Mouse (Mus musculus) C2C12 (cell line): ENCODE data around the gene Lrba. TPM values are rescaled to one million over a fixed set of nuclear protein-coding genes. Genes with fewer than 3 reads are reported as not detected.

Experiments used
- H3K27me3 ChIP-seq: one replicate; pipeline ENCODE4 v1.6.1; 2011; ENCODE audit not compliant: control insufficient read depth, insufficient read depth, insufficient read length
- H3K36me3 ChIP-seq: one replicate; pipeline ENCODE4 v1.6.1; 2011; ENCODE audit not compliant: control insufficient read depth, insufficient read depth
- H3K4me3 ChIP-seq: one replicate; pipeline ENCODE4 v1.5.1; 2011; ENCODE audit warnings: mild to moderate bottlenecking, control low read depth; ENCODE audit not compliant: poor library complexity, insufficient read depth, severe bottlenecking
- H3K79me2 ChIP-seq: one replicate; pipeline ENCODE4 v1.6.1; 2011; ENCODE audit not compliant: control insufficient read depth, insufficient read depth
- H3K79me3 ChIP-seq: one replicate; pipeline ENCODE4 v1.6.1; 2011; ENCODE audit warnings: low read depth, control low read depth
- H3ac ChIP-seq: one replicate; pipeline ENCODE3; 2011; ENCODE audit warnings: low read depth; ENCODE audit not compliant: control insufficient read depth, insufficient read length
- CEBPB ChIP-seq: IDR thresholded peaks from one replicate; pipeline ENCODE4 v1.6.1; 2011; ENCODE audit warnings: low read depth, mild to moderate bottlenecking, control low read depth, moderate library complexity
- CTCF ChIP-seq: IDR thresholded peaks from one replicate; pipeline ENCODE4 v1.5.1; 2011; ENCODE audit not compliant: control insufficient read depth, insufficient read depth, insufficient read length
- FOSL1 ChIP-seq: IDR thresholded peaks from one replicate; pipeline ENCODE4 v1.8.0; 2011; ENCODE audit warnings: mild to moderate bottlenecking, low read length; ENCODE audit not compliant: poor library complexity, insufficient read depth, severe bottlenecking
- MAX ChIP-seq: IDR thresholded peaks from one replicate; pipeline ENCODE4 v1.6.1; 2011; ENCODE audit warnings: mild to moderate bottlenecking, control low read depth
- MYOD1 ChIP-seq: IDR thresholded peaks from one replicate; pipeline ENCODE4 v1.6.1; 2011; ENCODE audit warnings: low read depth; ENCODE audit not compliant: control insufficient read depth, insufficient read length
- MYOG ChIP-seq: IDR thresholded peaks from one replicate; pipeline ENCODE4 v1.6.1; 2011; ENCODE audit not compliant: control insufficient read depth, insufficient read length; ENCODE audit errors: extremely low read depth
- USF1 ChIP-seq: IDR thresholded peaks from one replicate; pipeline ENCODE4 v1.6.1; 2011; ENCODE audit warnings: low read depth, mild to moderate bottlenecking, control low read depth, moderate library complexity
- long read RNA-seq, 2 experiments: library from polyadenylated mRNA; unstranded; transcript quantifications; one replicate each; pipeline ENCODE4 v2.0.0; 2019 to 2020
- polyA plus RNA-seq: library from polyadenylated mRNA; unstranded; fragments of >200 nt; fragmentation: generic; extraction: Trizol; gene quantifications from one replicate; pipeline ENCODE4 v1.2.1, GENCODE M21; 2012; ENCODE audit warnings: missing spikeins

The Lrba gene
- 2.6 TPM for polyA plus RNA-seq
- long read RNA-seq, experiment 1, partial matches to known transcripts = 0 of 3 reads
- long read RNA-seq, experiment 1, other reads (novel, unspliced or antisense) = 3 of 3 reads
- long read RNA-seq, experiment 2, partial matches to known transcripts = 1 of 1 reads
- long read RNA-seq, experiment 2, other reads (novel, unspliced or antisense) = 0 of 1 reads

GRCm38 (mm10) chr3:86224564-86225421 is at the start of gene Lrba:
Gene Lrba, plus strand, starts transcription at chr3:86224680.
- H3K27me3 ChIP-seq = no peaks in the 10 kb centered on the region
- H3K36me3 ChIP-seq = no peaks in the 10 kb centered on the region
- TF ChIP-seq USF1 (no peak), CTCF (no peak), MYOG (no peak), MAX (no peak), FOSL1 (no peak), MYOD1 (no peak), CEBPB (no peak)
- H3K4me3 ChIP-seq = peak within 1 kb of the TSS; percentile 68
- H3K79me3 ChIP-seq = no peaks in the 10 kb centered on the region
- H3K79me2 ChIP-seq = no peaks in the 10 kb centered on the region
- H3ac ChIP-seq = peak within 1 kb of the TSS; percentile 71

- Histone ChIP-seq H3K27me3 (no peaks in the 10 kb centered on the region), H3ac (no peak overlapping the region), H3K4me3 (no peak overlapping the region), H3K36me3 (no peaks in the 10 kb centered on the region), H3K79me2 (no peaks in the 10 kb centered on the region), H3K79me3 (no peaks in the 10 kb centered on the region)
- TF ChIP-seq CTCF = no peak
- no peak for TF ChIP-seq MAX
- no peak for TF ChIP-seq FOSL1
- no peak for TF ChIP-seq MYOD1
- TF ChIP-seq USF1 = no peak
Measured at GRCm38 (mm10) chr3:86179714-86180113, 44.8 kb upstream of the Lrba start.

GRCm38 (mm10) chr3:86181107-86181506 is 43.4 kb upstream of the Lrba start:
- Histone ChIP-seq H3K36me3 (no peaks in the 10 kb centered on the region), H3K79me2 (no peaks in the 10 kb centered on the region), H3K79me3 (no peaks in the 10 kb centered on the region), H3ac (no peak overlapping the region), H3K27me3 (no peaks in the 10 kb centered on the region), H3K4me3 (no peak overlapping the region)
- no peak for TF ChIP-seq CEBPB
- TF ChIP-seq FOSL1 = no peak
- TF ChIP-seq MAX = no peak
- TF ChIP-seq MYOD1 = peak; percentile 67

GRCm38 (mm10) chr3:86184546-86184945 is 39.9 kb upstream of the Lrba start:
- Histone ChIP-seq H3K36me3 (no peaks in the 10 kb centered on the region), H3K79me3 (no peaks in the 10 kb centered on the region), H3K27me3 (no peaks in the 10 kb centered on the region), H3K79me2 (no peaks in the 10 kb centered on the region), H3ac (no peak overlapping the region), H3K4me3 (no peak overlapping the region)
- TF ChIP-seq FOSL1 = no peak
- no peak for TF ChIP-seq CEBPB
- TF ChIP-seq MYOD1 = no peak
- TF ChIP-seq MAX = no peak
- no peak for TF ChIP-seq USF1
- TF ChIP-seq MYOG = no peak
- no peak for TF ChIP-seq CTCF

- Histone ChIP-seq H3K36me3 (no peaks in the 10 kb centered on the region), H3ac (no peak overlapping the region), H3K4me3 (no peak overlapping the region), H3K79me3 (no peaks in the 10 kb centered on the region), H3K79me2 (no peaks in the 10 kb centered on the region), H3K27me3 (no peaks in the 10 kb centered on the region)
- TF ChIP-seq MYOD1 (no peak), USF1 (no peak), FOSL1 (no peak), MAX (no peak), CTCF (no peak), CEBPB (no peak), MYOG (no peak)
Measured at GRCm38 (mm10) chr3:86187736-86188389, 36.6 kb upstream of the Lrba start.
